Mouse (Mus musculus) left cerebral cortex, postnatal 14 days (tissue): ENCODE data around the gene Stxbp2. TPM values are rescaled to one million over a fixed set of nuclear protein-coding genes. Genes with fewer than 3 reads are reported as not detected.

Experiments
- DNase-seq, 2 experiments: peaks; one replicate each; pipeline ENCODE4 v3.0.0; 2021 to 2022; ENCODE audit warnings: low spot score in 2 of 2, mixed read lengths in 1 of 2
- intact Hi-C: fragments of 180-260 bp; cut with DNase I; formaldehyde crosslinking; loops from one replicate; pipeline ENCODE4 v1.15.1; 2025
- total RNA-seq, 2 experiments: library from RNA; stranded (reverse); gene quantifications; 2 replicates each; pipeline ENCODE4 v1.2.3; 2021

The Stxbp2 gene
- total RNA-seq, 2 experiments from 2014 or later: 39.2 to 50.8 TPM

DNA sequence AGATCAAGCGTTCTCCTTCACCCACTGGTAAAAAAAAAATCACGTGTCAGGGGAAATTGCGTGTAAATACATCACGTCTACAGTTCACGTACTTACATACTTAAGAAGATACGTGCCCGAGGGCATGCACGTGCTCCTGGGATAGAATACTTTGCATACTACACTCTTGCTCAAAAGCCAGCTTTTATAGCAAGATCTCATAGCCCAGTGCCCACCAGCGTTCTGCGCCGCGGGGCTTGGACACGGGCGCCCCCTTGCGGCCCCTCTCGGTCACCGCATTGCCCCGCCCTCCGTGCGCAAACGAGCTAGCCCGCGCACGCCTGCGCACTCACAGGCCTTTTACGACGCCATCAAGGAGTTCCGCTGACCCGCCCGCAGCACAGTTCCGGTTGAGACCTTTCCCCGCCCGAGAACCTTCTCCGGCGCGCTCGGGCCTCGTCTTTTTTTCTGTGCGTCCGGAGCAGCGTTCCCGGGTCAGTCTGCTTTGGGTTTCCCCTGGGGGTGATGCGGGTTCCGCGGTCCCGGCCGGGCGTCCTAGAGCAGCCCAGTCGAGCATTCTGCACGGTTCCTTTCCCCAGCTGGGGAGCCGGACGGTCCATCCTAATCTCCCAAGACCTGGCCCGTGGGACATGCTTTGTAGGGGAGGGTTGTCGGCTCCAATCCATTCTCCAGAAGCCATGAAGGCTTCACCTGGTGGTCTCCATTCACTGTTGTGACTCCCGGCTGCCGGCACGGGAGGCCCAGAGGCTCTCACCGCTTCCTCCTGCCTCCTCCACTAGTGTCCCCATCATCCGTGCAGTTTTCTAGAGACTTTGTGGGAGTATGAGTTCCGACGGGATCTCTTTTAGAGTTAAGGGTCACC lies 45.6 kb downstream of the Stxbp2 start, which contains the start of gene Trappc5:
Gene Trappc5 (plus strand): TSS at position 169 of the 862 bp plus-strand sequence.
- DNase-seq: peak; percentile 96 to 97
- intact Hi-C loops: loop anchor here (2.0 kb wide), 1 partner anchor 56 kb away; the partner anchor contains the start of genes Pet100 and Xab2

DNA sequence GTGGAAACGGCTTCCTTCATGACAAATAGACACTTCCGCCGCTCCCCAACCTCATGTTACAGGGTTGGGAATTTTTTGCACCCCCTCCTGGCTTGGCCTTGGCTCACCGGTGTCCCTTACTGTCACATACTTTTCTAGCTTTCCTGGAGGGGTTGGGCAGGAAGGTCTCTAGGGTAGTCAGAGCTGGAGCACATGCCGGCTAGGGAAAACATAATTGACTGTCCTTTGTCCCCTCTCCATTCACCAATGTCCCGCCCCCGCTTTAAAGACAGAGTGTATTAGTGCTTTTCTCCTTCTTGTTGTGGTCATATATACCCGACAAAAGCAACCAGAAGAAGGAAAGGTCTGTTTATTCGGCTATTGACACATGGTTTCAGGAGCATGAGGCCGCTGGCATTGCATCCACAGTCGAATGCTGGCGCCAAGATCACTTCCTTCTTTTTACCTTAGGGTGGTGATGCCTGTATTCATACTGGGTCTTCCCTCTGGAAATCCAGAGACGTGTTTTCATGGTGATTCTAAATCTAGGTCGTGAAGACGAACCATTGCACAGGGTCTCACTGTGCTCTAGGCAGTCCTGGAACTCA lies 46.3 kb downstream of the Stxbp2 start:
- no peak for DNase-seq
- intact Hi-C loops: loop anchor here (2.0 kb wide), 1 partner anchor 56 kb away; the partner anchor contains the start of genes Pet100 and Xab2

DNA sequence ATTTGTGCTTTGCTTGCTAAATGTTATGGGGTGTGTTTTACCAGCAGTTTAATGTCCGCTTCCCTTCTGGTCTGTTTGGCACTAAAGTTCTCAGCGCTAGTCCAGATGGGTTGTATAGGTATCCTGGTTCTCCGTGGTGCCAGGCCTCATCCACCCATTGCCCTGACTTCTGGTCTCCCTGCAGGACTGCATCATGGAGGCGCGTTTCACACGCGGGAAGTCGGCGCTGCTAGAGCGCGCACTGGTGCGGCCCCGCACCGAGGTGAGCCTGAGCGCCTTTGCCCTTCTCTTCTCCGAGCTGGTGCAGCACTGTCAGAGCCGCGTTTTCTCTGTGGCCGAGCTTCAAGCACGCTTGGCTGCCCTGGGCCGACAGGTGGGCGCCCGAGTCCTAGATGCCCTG lies 48.1 kb downstream of the Stxbp2 start:
- DNase-seq: no peak
- intact Hi-C loops: no loop called here

DNA sequence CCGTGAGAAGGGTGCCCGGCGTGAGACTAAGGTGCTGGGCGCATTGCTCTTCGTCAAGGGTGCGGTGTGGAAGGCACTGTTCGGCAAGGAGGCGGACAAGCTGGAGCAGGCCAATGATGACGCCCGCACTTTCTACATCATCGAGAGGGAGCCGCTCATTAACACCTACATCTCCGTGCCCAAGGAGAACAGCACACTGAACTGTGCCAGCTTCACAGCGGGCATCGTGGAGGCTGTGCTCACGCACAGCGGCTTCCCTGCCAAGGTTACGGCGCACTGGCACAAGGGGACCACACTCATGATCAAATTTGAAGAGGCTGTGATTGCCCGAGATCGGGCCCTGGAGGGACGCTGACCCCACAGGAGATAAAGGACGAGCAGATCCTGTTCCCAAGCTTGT lies 48.5 kb downstream of the Stxbp2 start:
- intact Hi-C loops: no loop called here
- DNase-seq: no peak

DNA sequence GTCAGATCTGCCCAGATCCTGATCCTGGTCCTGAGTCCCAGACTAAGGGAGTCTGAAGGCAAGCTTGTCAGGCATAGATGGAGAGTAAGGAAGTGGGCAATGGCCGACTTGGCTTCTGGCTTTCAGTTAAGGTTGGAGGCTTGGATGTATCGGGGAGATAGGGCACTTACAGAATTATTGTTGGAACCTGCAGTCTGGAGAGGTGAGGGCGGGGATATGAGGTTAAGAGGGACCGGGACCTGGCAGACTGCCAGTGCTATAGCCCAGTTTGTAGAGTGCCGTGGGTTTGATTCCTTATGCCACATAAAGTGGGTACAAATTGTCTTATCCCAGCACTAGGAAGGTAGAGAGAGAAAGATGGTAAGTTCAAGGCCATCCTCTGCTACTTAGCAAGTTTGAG lies 48.9 kb downstream of the Stxbp2 start:
- no peak for DNase-seq
- intact Hi-C loops: no loop called here

DNA sequence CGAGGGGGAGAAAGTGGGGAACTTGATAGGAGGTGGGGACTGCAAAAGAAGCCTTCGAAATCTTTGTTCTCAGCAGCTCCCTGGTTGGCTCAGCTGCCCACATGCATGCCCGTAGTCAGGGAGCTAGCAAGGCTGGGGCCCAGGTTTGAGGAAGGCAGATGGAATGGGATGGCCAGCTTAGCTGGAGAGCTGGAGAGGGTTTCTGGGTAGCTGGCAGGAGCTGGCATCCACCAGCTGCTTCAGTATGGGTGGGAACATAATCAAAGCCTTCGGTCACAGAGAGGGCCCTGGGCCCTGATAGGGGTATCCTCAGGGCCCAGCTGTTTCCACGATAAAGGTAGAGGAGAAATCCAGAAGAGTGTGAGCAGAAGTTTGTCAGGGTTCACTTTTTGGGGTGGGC lies 51.7 kb downstream of the Stxbp2 start:
- no peak for DNase-seq
- intact Hi-C loops: no loop called here

DNA sequence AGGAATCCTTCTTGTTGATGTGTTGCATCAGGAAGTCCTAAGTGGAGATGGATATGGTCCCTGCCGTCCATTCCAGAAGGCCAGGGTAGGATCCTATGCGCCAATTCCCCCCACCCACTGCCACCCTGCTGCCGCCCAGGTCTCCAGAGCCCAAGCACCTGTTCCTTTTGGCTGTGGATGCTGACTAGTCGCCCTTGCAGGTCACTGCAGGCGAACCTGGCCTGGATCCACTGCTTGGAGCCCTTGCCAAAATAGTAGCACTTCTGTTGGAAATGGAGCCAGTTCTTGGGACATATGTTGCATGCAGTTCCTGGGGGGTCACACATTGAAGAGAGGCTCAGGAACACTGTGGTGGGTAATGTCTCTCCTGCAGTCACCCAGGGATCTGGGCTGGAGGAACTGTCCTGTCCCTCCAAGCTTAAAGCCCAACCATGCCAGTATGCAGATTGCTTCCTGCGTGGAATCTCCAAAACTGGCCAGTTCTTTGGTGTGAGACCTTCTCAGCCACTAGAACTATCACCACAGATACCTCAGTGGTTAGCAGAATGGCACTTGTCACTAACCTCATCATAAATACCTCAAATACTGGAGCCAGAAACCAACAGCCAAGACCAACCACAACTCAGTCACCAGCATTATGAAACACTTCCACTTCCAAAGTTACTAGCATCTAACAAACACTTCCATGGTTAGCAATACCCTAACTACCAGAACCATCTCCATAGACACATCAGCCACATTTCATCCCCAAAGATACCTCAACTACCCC lies 52.8 kb downstream of the Stxbp2 start:
- DNase-seq: no peak
- intact Hi-C loops: no loop called here

DNA sequence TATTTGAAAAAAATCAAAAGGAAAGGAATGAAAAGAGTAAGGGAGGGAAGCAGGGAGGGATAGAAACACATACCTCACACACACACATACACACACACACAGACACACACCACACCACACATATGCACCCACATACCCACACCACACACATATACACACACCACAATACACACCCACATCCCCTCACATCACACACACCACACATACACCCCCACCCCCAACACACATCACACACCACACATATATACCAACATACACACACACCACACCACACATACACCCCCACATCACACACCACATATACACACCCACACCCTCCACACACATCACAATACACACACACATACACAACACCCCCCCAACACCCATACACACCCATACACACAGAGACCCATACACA lies 53.8 kb downstream of the Stxbp2 start:
- intact Hi-C loops: no loop called here
- DNase-seq: no peak

DNA sequence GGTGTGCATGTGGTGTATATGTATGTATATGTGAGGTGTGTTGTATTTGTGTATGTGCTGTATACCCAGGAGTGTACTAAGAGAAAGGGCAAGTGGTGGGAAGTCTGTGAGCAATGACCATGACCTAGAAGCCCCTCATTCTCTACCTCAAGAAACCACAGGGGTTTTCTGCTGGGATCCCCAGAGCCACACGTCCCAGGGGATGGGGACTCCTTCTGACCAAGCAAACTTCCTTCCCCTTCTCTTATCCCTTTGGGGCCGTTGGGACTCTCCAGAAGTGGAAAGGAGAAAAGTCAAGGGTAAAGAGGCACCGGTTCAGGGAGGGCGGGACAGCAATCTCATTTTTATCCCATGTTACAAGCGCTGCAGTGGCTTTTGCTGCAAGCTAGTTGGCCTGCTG lies 54.7 kb downstream of the Stxbp2 start:
- intact Hi-C loops: no loop called here
- DNase-seq: no peak

DNA sequence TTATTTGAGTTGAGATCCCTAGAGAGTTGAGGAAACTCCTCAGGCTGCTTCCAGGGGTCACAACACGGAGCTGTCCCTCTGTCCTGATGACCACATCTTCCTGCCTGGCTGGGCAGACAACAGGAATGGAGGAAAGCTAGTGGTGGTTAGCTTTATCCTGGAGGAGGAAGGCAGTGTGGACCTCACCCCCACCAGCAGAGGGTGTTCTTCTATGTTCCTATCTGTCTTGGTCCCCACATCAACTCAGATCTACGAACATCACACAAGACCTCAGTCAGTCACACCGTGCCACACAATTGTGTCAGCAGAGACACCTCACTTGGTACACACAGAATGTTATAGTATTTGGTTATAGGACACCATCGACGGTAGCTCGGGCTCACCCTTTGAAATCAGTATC lies 56.8 kb downstream of the Stxbp2 start:
- DNase-seq: no peak
- intact Hi-C loops: no loop called here

DNA sequence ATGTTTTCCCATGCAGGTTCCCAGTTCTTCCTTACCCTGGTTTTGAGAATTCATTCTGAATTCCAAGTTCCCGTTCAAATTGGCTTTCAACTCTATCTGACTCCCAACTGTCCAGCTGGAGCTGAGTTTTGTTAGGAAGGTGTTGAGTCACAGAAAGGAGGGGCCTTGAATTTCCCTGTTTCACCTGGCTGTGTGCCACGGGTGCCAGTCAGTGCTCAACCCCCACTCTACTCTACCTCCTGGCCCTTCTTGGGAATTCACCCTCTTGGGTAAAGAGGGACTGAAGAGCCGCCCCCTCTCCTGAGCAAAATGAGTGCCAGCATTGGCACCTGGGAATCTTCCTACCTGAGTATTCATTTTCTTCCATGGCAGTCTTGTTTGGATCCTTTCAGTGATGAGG lies 60.0 kb downstream of the Stxbp2 start:
- DNase-seq: no peak
- intact Hi-C loops: no loop called here

Other genes with a start within 250 kb of the Stxbp2 start
- 10 to 100 TPM; 38.1 to 40.7 TPM for gene Arhgef18, start 237.9 kb upstream of the Stxbp2 start, total RNA-seq
- 1 to 10 TPM in 1 of 2 experiments, under 1 TPM in 1; 0.74 to 1.2 TPM for gene Pex11g, start 163.3 kb upstream of the Stxbp2 start, total RNA-seq
- under 1 TPM; 0.21 to 0.53 TPM for gene Tex45, start 160.1 kb upstream of the Stxbp2 start, total RNA-seq
- 10 to 100 TPM; 25.3 to 26.4 TPM for gene Zfp358, start 137.8 kb upstream of the Stxbp2 start, total RNA-seq
- gene Mcoln1, start 130.5 kb upstream of the Stxbp2 start, total RNA-seq: 10 to 100 TPM; 79.9 to 81.5 TPM
- 10 to 100 TPM; 70.2 to 74.8 TPM for gene Pnpla6, start 115.6 kb upstream of the Stxbp2 start, total RNA-seq
- not detected for gene C330021F23Rik, start 63.0 kb upstream of the Stxbp2 start, total RNA-seq
- gene Camsap3, start 43.7 kb upstream of the Stxbp2 start, total RNA-seq: 10 to 100 TPM; 45.8 to 45.9 TPM
- gene Xab2, start 9.6 kb upstream of the Stxbp2 start, total RNA-seq: 10 to 100 TPM; 32.7 to 34.4 TPM
- gene Pet100, start 9.4 kb upstream of the Stxbp2 start, total RNA-seq: 10 to 100 TPM; 88.1 to 92.9 TPM
- gene Pcp2, start 5.4 kb upstream of the Stxbp2 start, total RNA-seq: 1 to 10 TPM in 1 of 2 experiments, under 1 TPM in 1; 0.78 to 1.1 TPM
- gene Retn, start 24.8 kb downstream of the Stxbp2 start, total RNA-seq: under 1 TPM; 0.42 to 0.53 TPM
- under 1 TPM in 1 of 2 experiments, not detected in 1; 0.24 TPM for gene Mcemp1, start 34.8 kb downstream of the Stxbp2 start, total RNA-seq
- 10 to 100 TPM; 16.3 to 18.6 TPM for gene Fcor, start 41.4 kb downstream of the Stxbp2 start, total RNA-seq
- gene Trappc5, start 45.3 kb downstream of the Stxbp2 start, total RNA-seq: 10 to 100 TPM; 27.5 to 28.6 TPM
- not detected for gene Fcer2a, start 63.2 kb downstream of the Stxbp2 start, total RNA-seq
- not detected for gene Clec4g, start 89.7 kb downstream of the Stxbp2 start, total RNA-seq
- not detected for gene Cd209a, start 118.0 kb downstream of the Stxbp2 start, total RNA-seq
- not detected for gene Cd209e, start 223.4 kb downstream of the Stxbp2 start, total RNA-seq
- not detected for gene Cd209d, start 247.6 kb downstream of the Stxbp2 start, total RNA-seq